Mouse (Mus musculus): ENCODE results near the gene Zmym6. TPM values are rescaled to one million over a fixed set of nuclear protein-coding genes. Genes with fewer than 3 reads are reported as not detected.
A peak's percentile ranks its signal among the peaks of the same experiment; 100 is the strongest.

Zmym6 gene
- total RNA-seq, 4 experiments from 2014 or later = 8.0 to 16.2 (median 9.9) TPM

- no peak for DNase-seq (ENCODE audit: low spot score)
These were observed 47.1 kb downstream of the Zmym6 start for GRCm38 (mm10) chr4:127124331-127124730.

GRCm38 (mm10) chr4:127125834-127126463 lies 48.8 kb downstream of the Zmym6 start:
- peak; percentile 83 for DNase-seq (ENCODE audit: low spot score)

GRCm38 (mm10) chr4:127134687-127135086 lies 57.5 kb downstream of the Zmym6 start:
- DNase-seq (ENCODE audit: low spot score) = no peak

GRCm38 (mm10) chr4:127137591-127137990 lies 60.4 kb downstream of the Zmym6 start:
- DNase-seq (ENCODE audit: low spot score) = no peak

- no peak for DNase-seq (ENCODE audit: low spot score)
These were observed 61.3 kb downstream of the Zmym6 start for GRCm38 (mm10) chr4:127138486-127138885.

GRCm38 (mm10) chr4:127150031-127150430 lies 72.8 kb downstream of the Zmym6 start:
- no peak for DNase-seq (ENCODE audit: low spot score)

- no peak for DNase-seq (ENCODE audit: low spot score)
These were observed 76.2 kb downstream of the Zmym6 start for GRCm38 (mm10) chr4:127153345-127153744.

GRCm38 (mm10) chr4:127155757-127156156 lies 78.6 kb downstream of the Zmym6 start:
- no peak for DNase-seq (ENCODE audit: low spot score)

- DNase-seq (ENCODE audit: low spot score) = no peak
These were observed 80.6 kb downstream of the Zmym6 start for GRCm38 (mm10) chr4:127157746-127158145.

- no peak for DNase-seq (ENCODE audit: low spot score)
These were observed 86.7 kb downstream of the Zmym6 start for GRCm38 (mm10) chr4:127163926-127164325.

GRCm38 (mm10) chr4:127167096-127167495 lies 89.9 kb downstream of the Zmym6 start:
- DNase-seq (ENCODE audit: low spot score) = no peak

- no peak for DNase-seq (ENCODE audit: low spot score)
These were observed 90.5 kb downstream of the Zmym6 start for GRCm38 (mm10) chr4:127167731-127168130.

- no peak for DNase-seq (ENCODE audit: low spot score)
These were observed 91.2 kb downstream of the Zmym6 start for GRCm38 (mm10) chr4:127168211-127168913.

GRCm38 (mm10) chr4:127168914-127169345 lies 91.7 kb downstream of the Zmym6 start, which contains the start of gene Dlgap3:
Gene Dlgap3 (plus strand): TSS chr4:127169204.
- DNase-seq (ENCODE audit: low spot score) = no peak

GRCm38 (mm10) chr4:127169346-127170221 lies 92.4 kb downstream of the Zmym6 start:
- DNase-seq (ENCODE audit: low spot score) = no peak

- no peak for DNase-seq (ENCODE audit: low spot score)
These were observed 93.7 kb downstream of the Zmym6 start for GRCm38 (mm10) chr4:127170866-127171265.

GRCm38 (mm10) chr4:127171341-127171905 lies 94.2 kb downstream of the Zmym6 start:
- DNase-seq (ENCODE audit: low spot score) = no peak

- no peak for DNase-seq (ENCODE audit: low spot score)
These were observed 94.9 kb downstream of the Zmym6 start for GRCm38 (mm10) chr4:127172119-127172518.

- DNase-seq (ENCODE audit: low spot score) = no peak
These were observed 95.4 kb downstream of the Zmym6 start for GRCm38 (mm10) chr4:127172614-127173013.

- DNase-seq (ENCODE audit: low spot score) = peak; percentile 25
These were observed 96.3 kb downstream of the Zmym6 start for GRCm38 (mm10) chr4:127173461-127173860.
